Mouse (Mus musculus): ENCODE measurements around the gene Tmem160.

DNA sequence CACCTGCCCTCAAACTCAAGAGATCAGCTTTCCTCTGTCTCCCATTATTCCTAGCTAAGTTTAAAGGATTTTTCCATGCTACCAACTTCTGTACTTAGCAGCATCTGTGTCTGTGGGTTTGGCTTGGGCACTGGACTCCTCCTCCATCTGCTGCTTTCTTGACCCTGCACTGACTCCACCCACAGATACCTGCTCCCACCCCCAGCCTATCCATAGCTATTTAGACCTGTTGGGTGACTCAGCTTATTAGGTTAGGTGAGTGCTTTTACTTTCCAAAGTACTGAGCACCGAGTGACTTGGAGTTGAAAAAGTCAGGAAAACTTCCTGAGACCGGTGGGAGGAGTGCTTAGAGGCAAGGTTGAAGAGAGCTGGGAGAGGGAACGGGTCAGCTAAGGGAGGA is 37.2 kb upstream of the Tmem160 start:
- no peak for TF ChIP-seq CTCF (IDR thresholded peaks at IDR 0.05; ENCODE audit: low read depth)
- no peak for TF ChIP-seq EP300 (IDR thresholded peaks at IDR 0.05; ENCODE audit: low read depth)

All from heart, postnatal 0 days (tissue).